Mouse (Mus musculus) thymus, postnatal 14 days (tissue): ENCODE measurements around the gene Nupr1l.

Source experiments
- DNase-seq: peaks from one replicate; pipeline ENCODE4 v3.0.0; 2021

The Nupr1l gene

GRCm38 (mm10) chr5:129918065-129918651, 9.8 kb downstream of the Nupr1l start:
- no peak for DNase-seq

DNA sequence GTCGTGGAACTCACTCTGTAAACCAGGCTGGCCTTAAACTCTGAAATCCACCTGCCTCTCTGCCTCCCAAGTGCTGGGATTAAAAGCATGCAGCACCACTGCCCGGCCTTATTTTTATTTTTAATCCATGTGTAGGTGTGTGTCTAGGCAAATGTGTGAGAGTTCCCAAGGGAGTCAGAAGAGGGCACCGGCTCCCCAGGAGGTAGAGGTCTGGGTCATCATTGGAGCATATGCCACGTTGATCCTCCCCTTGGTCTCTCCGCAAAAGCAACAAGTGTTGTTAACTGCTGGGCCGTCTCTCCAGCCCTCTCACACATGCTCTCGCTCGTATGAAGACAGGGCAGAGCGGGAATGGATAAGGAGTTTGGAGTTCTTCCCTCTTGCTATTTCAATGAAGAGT, 10.4 kb downstream of the Nupr1l start:
- no peak for DNase-seq

- DNase-seq, result no peak
Measured at GRCm38 (mm10) chr5:129919320-129919719, 11.0 kb downstream of the Nupr1l start.

GRCm38 (mm10) chr5:129921972-129922371, 13.6 kb downstream of the Nupr1l start:
- no peak for DNase-seq

- no peak for DNase-seq
Measured at GRCm38 (mm10) chr5:129924820-129925452, 16.6 kb downstream of the Nupr1l start.

DNA sequence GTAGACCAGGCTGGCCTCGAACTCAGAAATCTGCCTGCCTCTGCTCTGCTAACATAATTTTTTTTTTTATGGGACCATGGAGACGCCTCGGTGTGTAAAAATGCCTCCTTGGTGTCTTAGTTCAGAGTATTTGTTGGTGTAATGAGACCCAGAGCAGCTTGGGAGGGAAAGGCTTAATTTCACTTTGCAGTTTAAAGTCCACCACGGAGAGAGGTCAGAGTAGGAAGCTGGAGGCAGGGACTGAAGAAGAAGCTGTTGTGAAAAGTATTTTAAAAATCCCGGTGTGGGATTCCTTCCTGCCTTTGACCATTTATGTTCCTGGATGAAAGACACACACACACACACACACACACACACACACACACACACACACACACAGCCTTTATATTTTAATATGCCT, 17.6 kb downstream of the Nupr1l start:
- DNase-seq, result no peak

GRCm38 (mm10) chr5:129929924-129930855, 21.9 kb downstream of the Nupr1l start:
- DNase-seq, result no peak

DNA sequence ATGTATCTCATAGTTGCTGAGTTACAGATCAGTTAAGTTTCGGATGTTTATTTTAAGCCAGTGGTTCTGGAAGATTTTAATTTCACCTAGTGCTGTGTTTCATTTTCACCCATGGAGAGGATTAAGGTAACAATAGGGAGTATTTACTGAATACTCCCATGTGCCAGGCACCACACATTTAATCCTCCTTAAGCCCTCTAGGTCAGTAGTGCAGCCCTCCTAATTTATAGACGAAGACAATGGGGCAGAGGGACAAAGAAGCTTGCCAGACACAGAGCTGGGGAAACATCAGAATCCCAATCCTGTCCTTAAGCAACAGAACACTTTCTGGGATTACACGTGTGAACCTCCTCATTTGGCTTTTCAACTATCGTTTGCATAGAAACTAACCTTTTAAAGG, 28.6 kb downstream of the Nupr1l start:
- DNase-seq, result no peak

DNA sequence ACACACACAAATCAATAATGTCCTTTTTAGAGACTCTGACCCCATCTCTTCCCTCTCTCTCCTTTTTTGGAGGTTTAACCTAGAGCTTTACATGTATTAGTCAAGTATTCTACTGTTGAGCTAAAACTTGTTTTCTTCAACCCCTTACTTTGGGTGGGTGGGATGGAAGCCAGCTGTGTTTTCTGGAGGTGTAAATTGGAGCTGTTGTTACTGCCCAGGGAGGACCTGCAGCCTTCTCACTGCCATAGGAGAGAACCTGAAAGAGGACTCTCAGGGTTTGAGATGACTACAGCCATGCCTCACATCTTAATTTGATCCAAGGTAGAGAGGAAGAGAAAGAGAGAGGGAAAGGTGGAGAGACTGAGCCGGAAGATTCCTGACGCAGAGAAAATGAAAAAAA, 31.9 kb downstream of the Nupr1l start:
- no peak for DNase-seq

DNA sequence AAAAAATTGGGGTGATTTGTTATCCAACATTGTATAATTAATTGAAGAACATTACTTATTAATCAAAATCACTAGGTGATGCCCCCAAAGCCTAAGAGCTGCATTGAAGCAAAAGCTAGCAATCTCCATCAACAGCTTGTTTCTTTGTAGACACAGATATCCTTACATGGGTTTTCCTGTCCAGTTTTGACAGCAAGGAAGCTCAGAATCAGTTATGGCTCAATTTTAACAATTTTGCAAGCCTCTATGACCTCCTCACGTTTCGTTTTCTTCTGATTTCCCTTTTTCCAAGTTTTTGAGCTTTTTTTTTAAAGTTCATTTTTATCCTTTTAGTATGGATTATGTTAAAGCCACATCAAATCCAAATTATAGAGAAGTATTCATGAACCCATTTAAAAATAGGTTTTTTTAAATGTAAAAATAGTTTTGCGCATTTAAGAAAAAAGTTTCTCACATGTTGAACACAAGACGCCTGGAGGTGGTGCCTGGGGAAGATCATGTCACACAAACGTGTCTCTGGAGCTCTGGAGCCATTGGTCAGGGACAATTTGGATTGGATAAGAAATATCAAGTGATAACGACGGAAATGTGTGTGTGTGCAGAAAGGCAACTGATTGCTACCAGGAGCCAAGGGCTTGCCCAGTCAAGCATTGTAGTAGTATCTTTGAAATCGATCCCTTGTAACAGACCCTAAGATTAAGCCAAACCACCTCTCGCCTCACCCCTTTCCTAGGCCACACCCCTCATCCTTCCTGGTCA, 32.6 kb downstream of the Nupr1l start:
- no peak for DNase-seq

- peak; percentile 99 for DNase-seq
Measured at GRCm38 (mm10) chr5:129941495-129942045, 33.2 kb downstream of the Nupr1l start, which contains the start of gene Vkorc1l1. Gene Vkorc1l1, plus strand, starts transcription at chr5:129941970.

GRCm38 (mm10) chr5:129942073-129942939, 34.0 kb downstream of the Nupr1l start:
- peak; percentile 64 for DNase-seq

- DNase-seq, result no peak
Measured at GRCm38 (mm10) chr5:129943402-129943801, 35.1 kb downstream of the Nupr1l start.

- no peak for DNase-seq
Measured at GRCm38 (mm10) chr5:129947528-129948033, 39.2 kb downstream of the Nupr1l start.

DNA sequence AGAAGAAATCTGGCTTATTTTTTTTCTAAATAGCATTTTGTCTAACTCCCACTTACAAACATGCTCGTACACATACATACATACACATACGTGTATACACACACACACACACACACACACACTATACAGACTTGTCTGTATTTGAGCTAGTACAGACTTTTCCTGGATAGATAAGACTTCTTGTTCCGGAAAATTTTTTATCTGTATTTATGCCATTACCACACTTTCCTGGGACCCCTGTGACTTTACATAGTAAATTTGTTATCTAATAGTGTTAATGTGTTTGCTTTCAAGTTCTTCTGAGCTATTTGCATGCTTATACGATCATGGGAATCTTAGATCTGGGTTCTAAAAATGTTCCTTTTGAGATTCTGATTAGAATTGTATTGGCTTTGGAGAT, 43.8 kb downstream of the Nupr1l start:
- DNase-seq, result no peak

DNA sequence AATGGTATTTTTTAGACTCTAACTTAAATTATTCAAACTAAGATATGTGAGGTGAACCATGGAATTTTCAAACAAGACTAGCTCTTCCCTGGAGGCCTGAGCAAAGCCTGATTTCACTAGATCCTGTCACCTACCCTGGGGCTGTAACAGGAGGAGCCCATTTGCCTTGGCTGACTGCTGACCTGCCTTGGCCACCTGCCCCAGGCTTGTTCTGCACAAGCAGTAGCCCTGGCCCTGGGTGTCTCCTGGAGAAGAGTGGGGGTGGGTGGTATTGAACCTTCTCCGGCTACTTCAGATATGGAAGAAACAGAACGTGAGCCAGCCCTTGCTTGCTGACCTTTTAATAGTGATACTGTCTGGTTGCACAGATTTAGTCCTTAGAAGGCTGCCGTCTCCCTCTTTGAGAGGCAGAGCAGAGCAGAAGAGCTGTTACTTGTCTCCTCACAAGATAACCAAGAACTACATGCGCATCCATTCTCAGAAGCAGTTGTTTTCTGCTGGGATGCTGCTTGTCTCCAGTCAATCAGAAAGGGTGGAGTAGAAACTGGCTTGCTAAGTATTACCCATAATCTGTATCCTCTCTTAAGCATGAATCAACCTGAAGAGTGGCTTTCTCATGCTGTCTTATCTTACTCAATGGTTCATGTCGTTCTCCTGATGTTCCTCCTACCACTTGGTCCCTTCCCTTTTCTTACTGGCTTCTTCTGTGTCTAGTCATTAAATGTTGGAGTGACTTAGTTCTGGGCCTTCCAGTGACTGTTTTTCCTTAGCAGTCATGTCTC, 46.3 kb downstream of the Nupr1l start:
- no peak for DNase-seq

DNA sequence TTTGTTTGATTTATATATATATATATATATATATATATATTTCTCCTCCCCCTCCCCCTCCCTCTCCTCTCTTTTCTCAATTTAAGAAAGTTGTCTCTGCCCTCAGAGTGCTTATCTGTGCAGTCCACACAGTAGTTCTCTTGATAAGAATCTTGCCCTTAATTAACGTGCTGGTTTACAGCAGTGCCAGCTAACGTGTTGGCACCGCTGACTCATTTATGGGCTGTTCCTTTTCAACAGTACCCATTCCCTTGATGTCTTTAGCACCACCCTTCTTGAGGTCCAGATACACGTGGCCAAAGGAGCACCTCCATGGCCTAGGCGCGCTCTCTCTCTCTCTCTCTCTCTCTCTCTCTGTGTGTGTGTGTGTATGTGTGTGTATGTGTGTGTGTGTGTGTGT, 47.5 kb downstream of the Nupr1l start:
- no peak for DNase-seq

GRCm38 (mm10) chr5:129963224-129963623, 54.9 kb downstream of the Nupr1l start:
- no peak for DNase-seq
